Mouse (Mus musculus) heart, postnatal 36 days (tissue): ENCODE results near the gene 2010106E10Rik. TPM values are rescaled to one million over a fixed set of nuclear protein-coding genes. Genes with fewer than 3 reads are reported as not detected.
A peak's percentile ranks its signal among the peaks of the same experiment; 100 is the strongest.

Experiments
- DNase-seq, 2 experiments: peaks; one replicate each; pipeline ENCODE4 v3.0.0; 2021 to 2022
- intact Hi-C: fragments of 180-260 bp; cut with DNase I; formaldehyde crosslinking; loops from one replicate; pipeline ENCODE4 v1.15.1; 2025
- total RNA-seq, 2 experiments: library from RNA; stranded (reverse); gene quantifications; 2 replicates each; pipeline ENCODE4 v1.2.3; 2021

The 2010106E10Rik gene
- total RNA-seq, result not detected

- no peak for DNase-seq
- intact Hi-C loops, result no loop called here
These were observed at the start of gene 2010106E10Rik for GRCm38 (mm10) chrX:112494974-112495373. TSS of gene 2010106E10Rik (plus strand) at chrX:112495274.

GRCm38 (mm10) chrX:112505651-112506050, 10.6 kb downstream of the 2010106E10Rik start:
- intact Hi-C loops, result no loop called here
- DNase-seq, result no peak

GRCm38 (mm10) chrX:112524755-112525154, 29.7 kb downstream of the 2010106E10Rik start:
- DNase-seq, result no peak
- intact Hi-C loops, result loop anchor here (1.0 kb wide), 1 partner anchor 379 kb away; no protein-coding TSS in a partner anchor

- DNase-seq, result no peak
- intact Hi-C loops, result no loop called here
These were observed 48.0 kb downstream of the 2010106E10Rik start for GRCm38 (mm10) chrX:112543115-112543514.

- intact Hi-C loops, result no loop called here
- no peak for DNase-seq
These were observed 72.6 kb downstream of the 2010106E10Rik start for GRCm38 (mm10) chrX:112567716-112568115.

- intact Hi-C loops, result no loop called here
- DNase-seq, result peak; percentile 21 to 27
These were observed 105.6 kb downstream of the 2010106E10Rik start, which contains the start of gene Zfp711 for GRCm38 (mm10) chrX:112600511-112601305. TSS of gene Zfp711 (plus strand) at chrX:112600526.

- peak; percentile 1 to 12 for DNase-seq
- intact Hi-C loops, result no loop called here
These were observed 106.4 kb downstream of the 2010106E10Rik start for GRCm38 (mm10) chrX:112601306-112602120.

Other genes starting within 250 kb of the 2010106E10Rik start
- 10 to 100 TPM; 66.0 to 74.5 TPM for gene Apool, start 183.9 kb upstream of the 2010106E10Rik start, total RNA-seq
- gene Satl1, start 88.5 kb upstream of the 2010106E10Rik start, total RNA-seq, result not detected
- under 1 TPM; 0.42 to 0.62 TPM for gene Zfp711, start 105.3 kb downstream of the 2010106E10Rik start, total RNA-seq
- gene Pof1b, start 203.4 kb downstream of the 2010106E10Rik start, total RNA-seq, result not detected